Mouse (Mus musculus): ENCODE measurements around the gene Apol6. TPM values are rescaled to one million over a fixed set of nuclear protein-coding genes. Genes with fewer than 3 reads are reported as not detected.
A peak's percentile ranks its signal among the peaks of the same experiment; 100 is the strongest.

The Apol6 gene
- 0.06 and 0.16 TPM in 2 replicates for polyA plus RNA-seq (2015; fragmentation: Nextera tagmentation; extraction: Ambion mirVana)

GRCm38 (mm10) chr15:77044597-77045320, at the start of gene Apol6:
Apol6 (plus strand) TSS chr15:77044729.
- Histone ChIP-seq H3K9me3 (replicated peaks; ENCODE audit: control insufficient read depth, low read length) (no peaks in the 10 kb centered on the region), H3K36me3 (ENCODE audit: control insufficient read depth, insufficient read depth, low read length) (no peaks in the 10 kb centered on the region), H3K27ac (ENCODE audit: low read length) (no peak within 1 kb of the TSS), H3K4me3 (replicated peaks; ENCODE audit: low read length) (no peak within 1 kb of the TSS), H3K4me1 (ENCODE audit: control insufficient read depth, insufficient read depth, low read length) (peaks cover 5% of the 10 kb centered on the region; the same call in 1 of the 2 replicates), H3K4me2 (ENCODE audit: low read depth, low read length) (no peak within 1 kb of the TSS), H3K27me3 (ENCODE audit: control insufficient read depth, insufficient read depth, low read length) (no peaks in the 10 kb centered on the region), H3K9ac (ENCODE audit: low read length) (0 out of 2 replicates have a peak within 1 kb of the TSS, but pooled peaks have one; percentile 14)
- WGBS, result 79% methylated on average over 12 of the region's 12 CpGs
- no peak for ATAC-seq (ENCODE audit: insufficient read depth, low FRiP score)

GRCm38 (mm10) chr15:76998048-76998447, 46.5 kb upstream of the Apol6 start:
- Histone ChIP-seq H3K27ac (ENCODE audit: low read length) (no peak overlapping the region), H3K36me3 (ENCODE audit: control insufficient read depth, insufficient read depth, low read length) (no peaks in the 10 kb centered on the region), H3K9me3 (replicated peaks; ENCODE audit: control insufficient read depth, low read length) (no peaks in the 10 kb centered on the region), H3K27me3 (ENCODE audit: control insufficient read depth, insufficient read depth, low read length) (peaks cover 6% of the 10 kb centered on the region; the same call in 1 of the 2 replicates), H3K9ac (ENCODE audit: low read length) (no peak overlapping the region), H3K4me2 (ENCODE audit: low read depth, low read length) (no peak overlapping the region), H3K4me1 (ENCODE audit: control insufficient read depth, insufficient read depth, low read length) (no peaks in the 10 kb centered on the region), H3K4me3 (replicated peaks; ENCODE audit: low read length) (no peak overlapping the region)
- ATAC-seq (ENCODE audit: insufficient read depth, low FRiP score), result no peak
- WGBS, result 61% methylated on average over 2 of the region's 2 CpGs

DNA sequence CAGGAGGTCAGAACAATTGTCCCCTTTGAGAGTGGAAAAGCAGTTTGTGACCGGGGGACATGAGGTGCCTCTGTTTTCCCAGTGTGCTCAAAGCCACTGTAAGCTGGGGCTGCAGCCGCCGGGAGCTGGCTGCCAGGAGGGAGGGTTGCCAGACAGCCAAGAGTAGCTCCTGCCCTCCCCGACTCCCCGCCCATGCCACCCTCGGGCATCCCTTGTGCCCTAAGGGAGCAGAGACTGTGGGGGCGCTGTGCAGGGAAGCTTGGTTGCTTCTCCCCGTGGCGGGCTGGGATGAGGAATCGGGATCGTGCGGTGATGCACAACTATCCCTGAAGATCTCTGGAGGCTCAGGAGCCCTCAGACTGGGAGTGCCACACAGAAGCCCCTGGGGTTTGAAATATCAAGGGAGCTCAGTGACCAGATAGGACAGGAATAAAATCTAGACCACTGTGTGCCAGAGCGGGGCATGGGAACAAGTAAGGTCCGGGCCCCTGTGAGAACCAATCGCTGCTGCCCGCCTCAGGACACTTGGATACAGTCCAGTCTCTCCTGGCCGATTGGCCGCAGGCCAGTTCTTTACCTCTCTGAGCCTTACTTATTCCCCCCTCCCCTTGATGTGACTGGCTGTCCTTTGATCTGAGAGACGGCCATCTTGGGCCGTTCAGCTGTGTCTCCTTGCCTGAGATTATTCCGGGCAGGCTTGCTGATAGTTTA, 45.5 kb upstream of the Apol6 start:
- H3K4me3 ChIP-seq (replicated peaks; ENCODE audit: low read length), result no peak overlapping the region
- no peaks in the 10 kb centered on the region for H3K9me3 ChIP-seq (replicated peaks; ENCODE audit: control insufficient read depth, low read length)
- no peak overlapping the region for H3K27ac ChIP-seq (ENCODE audit: low read length)
- H3K4me2 ChIP-seq (ENCODE audit: low read depth, low read length), result no peak overlapping the region
- H3K36me3 ChIP-seq (ENCODE audit: control insufficient read depth, insufficient read depth, low read length), result no peaks in the 10 kb centered on the region
- H3K4me1 ChIP-seq (ENCODE audit: control insufficient read depth, insufficient read depth, low read length), result no peaks in the 10 kb centered on the region
- 45% methylated on average over 21 of the region's 21 CpGs for WGBS
- no peak overlapping the region for H3K9ac ChIP-seq (ENCODE audit: low read length)
- peak; percentile 60 for ATAC-seq (ENCODE audit: insufficient read depth, low FRiP score)
- peaks cover 6% of the 10 kb centered on the region; the same call in 1 of the 2 replicates for H3K27me3 ChIP-seq (ENCODE audit: control insufficient read depth, insufficient read depth, low read length)

GRCm38 (mm10) chr15:77003173-77003867, 41.2 kb upstream of the Apol6 start:
- WGBS, result 79% methylated on average over 3 of the region's 3 CpGs
- ATAC-seq (ENCODE audit: insufficient read depth, low FRiP score), result peak; percentile 9; the same call in 1 of the 2 replicates
- no peaks in the 10 kb centered on the region for H3K36me3 ChIP-seq (ENCODE audit: control insufficient read depth, insufficient read depth, low read length)
- peaks cover 6% of the 10 kb centered on the region; the same call in 1 of the 2 replicates for H3K27me3 ChIP-seq (ENCODE audit: control insufficient read depth, insufficient read depth, low read length)
- no peak overlapping the region for H3K4me2 ChIP-seq (ENCODE audit: low read depth, low read length)
- no peaks in the 10 kb centered on the region for H3K9me3 ChIP-seq (replicated peaks; ENCODE audit: control insufficient read depth, low read length)
- H3K9ac ChIP-seq (ENCODE audit: low read length), result no peak overlapping the region
- H3K27ac ChIP-seq (ENCODE audit: low read length), result no peak overlapping the region
- H3K4me3 ChIP-seq (replicated peaks; ENCODE audit: low read length), result no peak overlapping the region
- H3K4me1 ChIP-seq (ENCODE audit: control insufficient read depth, insufficient read depth, low read length), result no peaks in the 10 kb centered on the region

- H3K36me3 ChIP-seq (ENCODE audit: control insufficient read depth, insufficient read depth, low read length), result no peaks in the 10 kb centered on the region
- no peak overlapping the region for H3K4me3 ChIP-seq (replicated peaks; ENCODE audit: low read length)
- H3K4me1 ChIP-seq (ENCODE audit: control insufficient read depth, insufficient read depth, low read length), result no peaks in the 10 kb centered on the region
- peaks cover 6% of the 10 kb centered on the region; the same call in 1 of the 2 replicates for H3K27me3 ChIP-seq (ENCODE audit: control insufficient read depth, insufficient read depth, low read length)
- no peaks in the 10 kb centered on the region for H3K9me3 ChIP-seq (replicated peaks; ENCODE audit: control insufficient read depth, low read length)
- no peak overlapping the region for H3K4me2 ChIP-seq (ENCODE audit: low read depth, low read length)
- WGBS, result 7% methylated on average over 3 of the region's 3 CpGs
- ATAC-seq (ENCODE audit: insufficient read depth, low FRiP score), result peak; percentile 51; the same call in 1 of the 2 replicates
- H3K27ac ChIP-seq (ENCODE audit: low read length), result no peak overlapping the region
- no peak overlapping the region for H3K9ac ChIP-seq (ENCODE audit: low read length)
Observed at GRCm38 (mm10) chr15:77003868-77004215, 40.7 kb upstream of the Apol6 start.

DNA sequence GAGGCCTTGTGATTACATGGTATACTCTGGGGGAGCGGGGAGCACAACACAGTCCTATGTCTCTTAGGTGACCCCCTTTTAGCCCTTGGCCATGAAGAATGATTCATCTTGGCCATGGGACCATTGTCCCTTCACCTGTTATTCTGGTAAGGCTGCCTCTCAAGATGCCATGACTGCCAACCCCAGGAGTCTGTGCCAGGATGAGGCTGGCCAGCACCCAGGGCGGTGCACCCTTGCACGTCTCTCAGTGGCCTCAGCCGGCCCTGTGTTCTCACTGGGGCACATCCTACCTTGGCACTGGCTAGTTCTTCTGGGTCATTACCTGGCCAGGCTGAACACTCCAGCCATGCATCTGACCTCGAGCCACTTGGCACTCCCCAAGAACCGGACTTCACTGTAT, 35.7 kb upstream of the Apol6 start:
- Histone ChIP-seq H3K9ac (ENCODE audit: low read length) (no peak overlapping the region), H3K27me3 (ENCODE audit: control insufficient read depth, insufficient read depth, low read length) (no peaks in the 10 kb centered on the region), H3K4me2 (ENCODE audit: low read depth, low read length) (no peak overlapping the region), H3K9me3 (replicated peaks; ENCODE audit: control insufficient read depth, low read length) (no peaks in the 10 kb centered on the region), H3K27ac (ENCODE audit: low read length) (no peak overlapping the region), H3K36me3 (ENCODE audit: control insufficient read depth, insufficient read depth, low read length) (no peaks in the 10 kb centered on the region), H3K4me3 (replicated peaks; ENCODE audit: low read length) (no peak overlapping the region), H3K4me1 (ENCODE audit: control insufficient read depth, insufficient read depth, low read length) (peaks cover 5% of the 10 kb centered on the region; the same call in 1 of the 2 replicates)
- ATAC-seq (ENCODE audit: insufficient read depth, low FRiP score), result no peak
- WGBS, result 91% methylated on average over 6 of the region's 6 CpGs

DNA sequence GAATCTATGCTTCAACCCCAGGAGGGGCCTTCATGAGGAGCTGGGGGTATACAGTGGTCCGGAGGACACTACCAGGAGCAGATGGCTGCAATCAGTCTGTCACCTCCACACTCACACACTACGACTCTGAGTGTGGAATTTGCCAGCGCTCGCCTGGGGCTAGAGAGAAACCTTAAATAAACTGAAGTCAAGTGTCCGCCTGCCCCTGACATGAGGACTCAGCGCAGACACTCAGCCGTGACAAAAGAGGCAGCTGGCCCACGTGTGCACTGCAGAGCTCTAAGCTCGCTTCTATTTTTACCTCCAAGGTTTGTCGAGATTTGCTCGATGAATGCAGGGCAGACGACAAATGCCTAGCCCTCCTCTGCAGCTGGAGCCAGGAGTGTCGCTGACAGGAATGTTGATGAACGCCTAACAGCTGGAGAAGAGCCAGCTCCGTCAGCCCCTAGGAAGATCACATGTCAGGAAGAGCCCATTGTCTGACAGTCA, 30.7 kb upstream of the Apol6 start:
- H3K9me3 ChIP-seq (replicated peaks; ENCODE audit: control insufficient read depth, low read length), result no peaks in the 10 kb centered on the region
- H3K36me3 ChIP-seq (ENCODE audit: control insufficient read depth, insufficient read depth, low read length), result no peaks in the 10 kb centered on the region
- WGBS, result 6% methylated on average over 15 of the region's 15 CpGs
- H3K9ac ChIP-seq (ENCODE audit: low read length), result no peak overlapping the region
- H3K4me3 ChIP-seq (replicated peaks; ENCODE audit: low read length), result no peak overlapping the region
- peaks cover 11% of the 10 kb centered on the region for H3K4me1 ChIP-seq (ENCODE audit: control insufficient read depth, insufficient read depth, low read length)
- H3K27ac ChIP-seq (ENCODE audit: low read length), result peak overlapping the region; percentile 28
- ATAC-seq (ENCODE audit: insufficient read depth, low FRiP score), result peak; percentile 68; the same call in 1 of the 2 replicates
- peak overlapping the region; percentile 25; the same call in 1 of the 2 replicates for H3K4me2 ChIP-seq (ENCODE audit: low read depth, low read length)
- no peaks in the 10 kb centered on the region for H3K27me3 ChIP-seq (ENCODE audit: control insufficient read depth, insufficient read depth, low read length)

- H3K4me3 ChIP-seq (replicated peaks; ENCODE audit: low read length), result no peak overlapping the region
- no peak for ATAC-seq (ENCODE audit: insufficient read depth, low FRiP score)
- H3K9ac ChIP-seq (ENCODE audit: low read length), result no peak overlapping the region
- no peaks in the 10 kb centered on the region for H3K9me3 ChIP-seq (replicated peaks; ENCODE audit: control insufficient read depth, low read length)
- H3K27ac ChIP-seq (ENCODE audit: low read length), result peak overlapping the region; percentile 26; the same call in 1 of the 2 replicates
- 46% methylated on average over 6 of the region's 6 CpGs for WGBS
- no peaks in the 10 kb centered on the region for H3K36me3 ChIP-seq (ENCODE audit: control insufficient read depth, insufficient read depth, low read length)
- no peak overlapping the region for H3K4me2 ChIP-seq (ENCODE audit: low read depth, low read length)
- no peaks in the 10 kb centered on the region for H3K27me3 ChIP-seq (ENCODE audit: control insufficient read depth, insufficient read depth, low read length)
- peaks cover 11% of the 10 kb centered on the region for H3K4me1 ChIP-seq (ENCODE audit: control insufficient read depth, insufficient read depth, low read length)
Observed at GRCm38 (mm10) chr15:77014431-77014830, 30.1 kb upstream of the Apol6 start.

Measured in stomach, embryonic 16.5 days (tissue).